Mouse (Mus musculus) erythroblast, adult 5-6 weeks (primary cell): ENCODE data around the gene Hoxa5. TPM values are rescaled to one million over a fixed set of nuclear protein-coding genes. Genes with fewer than 3 reads are reported as not detected.

Source experiments
- ATAC-seq: replicated peaks from 2 replicates; pipeline ENCODE4 v1.8.0; 2016; ENCODE audit warnings: moderate number of reproducible peaks, mild to moderate bottlenecking, moderate TSS enrichment, inconsistent platforms; ENCODE audit not compliant: poor library complexity, low FRiP score, severe bottlenecking
- total RNA-seq, 2 experiments: library from RNA; stranded (forward) in 1 of 2; stranded (reverse) in 1 of 2; fragments of 150-400 nt in 1 of 2; fragments of 200-764, 138-1000 nt in 1 of 2; gene quantifications; 2 replicates each; pipeline versions ENCODE4 v1.2.3 to v1.2.4; 2015 to 2017; ENCODE audit warnings: low replicate concordance in 2 of 2

Hoxa5 gene
- total RNA-seq (2015; ENCODE audit: low replicate concordance) (not detected in 2 replicates), total RNA-seq (2017; ENCODE audit: low replicate concordance) (0.17 and 0.56 TPM in 2 replicates)

- ATAC-seq = no peak
Observed at GRCm38 (mm10) chr6:52204050-52204752, at the start of gene Hoxa5. TSS of gene Hoxa5 (minus strand) at chr6:52204587.

GRCm38 (mm10) chr6:52253511-52254500 is 49.4 kb upstream of the Hoxa5 start:
- no peak for ATAC-seq

GRCm38 (mm10) chr6:52252775-52253376 is 48.5 kb upstream of the Hoxa5 start:
- ATAC-seq = no peak

DNA sequence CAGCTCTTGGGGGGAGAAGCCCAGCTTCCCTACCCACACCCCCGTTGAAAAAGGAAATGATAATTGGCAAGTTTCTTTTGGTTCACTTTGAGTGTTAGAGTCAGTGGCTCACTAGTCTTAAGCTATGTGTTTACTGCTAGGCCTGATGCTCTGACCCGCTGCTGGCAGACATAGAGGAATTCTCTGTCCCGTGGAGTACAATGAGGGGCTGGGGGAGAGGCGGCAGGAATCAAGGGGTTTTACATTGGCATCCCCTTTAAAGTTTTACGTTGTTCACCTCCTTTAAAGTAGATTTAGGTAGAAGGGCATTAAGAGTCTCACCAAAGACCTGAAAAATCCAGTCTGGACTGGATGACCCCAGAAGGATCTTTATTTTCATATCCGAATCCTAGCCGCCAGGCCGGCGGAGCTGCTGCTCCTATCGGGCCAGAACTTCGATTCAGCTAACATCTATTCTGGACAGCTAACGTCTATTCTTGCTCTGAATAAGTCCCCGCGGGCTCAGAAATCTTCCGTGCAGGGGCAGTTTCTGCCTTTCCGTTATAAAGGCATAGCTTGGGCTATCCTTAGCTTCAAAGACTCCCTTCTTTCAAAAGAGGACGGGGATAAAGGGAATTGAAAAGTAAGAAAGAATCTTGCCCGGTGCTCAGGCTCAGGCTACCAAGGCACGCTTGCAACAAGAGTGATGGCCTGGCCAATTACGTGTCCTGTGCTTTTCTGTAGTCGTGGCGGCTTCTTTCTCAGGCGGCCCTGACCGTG is 47.8 kb upstream of the Hoxa5 start:
- no peak for ATAC-seq

- ATAC-seq = no peak
Observed at GRCm38 (mm10) chr6:52251177-52251879, 46.9 kb upstream of the Hoxa5 start.

GRCm38 (mm10) chr6:52249826-52250225 is 45.4 kb upstream of the Hoxa5 start:
- ATAC-seq = no peak

DNA sequence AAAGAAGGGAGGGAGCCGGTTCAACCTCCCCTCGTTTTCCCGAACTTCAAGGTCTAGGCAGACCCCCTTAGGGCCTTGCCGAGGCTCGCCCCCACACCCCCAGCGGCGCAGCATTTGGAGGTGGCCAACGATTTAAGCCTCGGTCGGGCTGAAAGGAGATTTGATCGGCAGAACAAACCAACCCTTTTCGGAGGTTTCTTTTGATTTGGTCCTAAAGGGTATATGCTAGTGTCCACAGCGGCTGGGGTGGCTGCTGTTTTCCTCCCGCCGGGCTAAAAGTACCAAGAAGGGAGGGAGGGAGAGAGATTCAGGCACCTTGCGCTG is 45.0 kb upstream of the Hoxa5 start:
- ATAC-seq = no peak

- no peak for ATAC-seq
Observed at GRCm38 (mm10) chr6:52248638-52249414, 44.4 kb upstream of the Hoxa5 start.

- no peak for ATAC-seq
Observed at GRCm38 (mm10) chr6:52247766-52248637, 43.6 kb upstream of the Hoxa5 start.

- no peak for ATAC-seq
Observed at GRCm38 (mm10) chr6:52246916-52247315, 42.5 kb upstream of the Hoxa5 start.

GRCm38 (mm10) chr6:52246403-52246803 is 42.0 kb upstream of the Hoxa5 start:
- ATAC-seq = no peak

- no peak for ATAC-seq
Observed at GRCm38 (mm10) chr6:52245757-52246142, 41.4 kb upstream of the Hoxa5 start, which contains the start of gene Hoxa11. TSS of gene Hoxa11 (minus strand) at chr6:52245810.

GRCm38 (mm10) chr6:52245040-52245756 is 40.8 kb upstream of the Hoxa5 start:
- ATAC-seq = no peak

DNA sequence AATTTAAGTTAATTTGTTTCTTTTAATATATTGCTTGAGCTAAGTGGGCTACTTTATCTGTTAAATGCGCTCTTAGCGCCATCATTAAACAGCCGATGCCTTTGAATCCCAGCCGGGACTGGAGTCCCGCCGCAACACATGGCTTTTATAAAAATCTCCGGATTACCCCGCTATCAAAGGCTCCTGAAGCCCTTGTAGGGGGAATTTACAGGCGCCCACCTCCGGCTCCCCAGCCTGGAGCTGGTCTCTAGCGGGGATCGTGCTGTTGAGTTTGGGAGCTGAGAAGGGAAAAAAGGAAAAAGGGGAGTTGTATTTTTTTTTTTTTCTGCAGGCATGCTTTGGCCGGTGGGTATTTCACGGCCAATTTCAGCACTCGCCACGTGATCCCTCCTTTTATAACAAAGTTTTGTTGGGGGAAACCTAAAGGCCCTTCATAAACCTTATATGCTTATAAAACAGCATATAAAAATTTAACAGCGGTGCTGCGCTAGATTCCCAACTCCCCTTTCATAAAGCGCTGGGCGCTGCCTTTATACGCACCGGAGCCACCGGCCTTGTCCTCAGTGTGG is 40.2 kb upstream of the Hoxa5 start:
- ATAC-seq = no peak

GRCm38 (mm10) chr6:52243681-52244121 is 39.3 kb upstream of the Hoxa5 start:
- ATAC-seq = no peak

DNA sequence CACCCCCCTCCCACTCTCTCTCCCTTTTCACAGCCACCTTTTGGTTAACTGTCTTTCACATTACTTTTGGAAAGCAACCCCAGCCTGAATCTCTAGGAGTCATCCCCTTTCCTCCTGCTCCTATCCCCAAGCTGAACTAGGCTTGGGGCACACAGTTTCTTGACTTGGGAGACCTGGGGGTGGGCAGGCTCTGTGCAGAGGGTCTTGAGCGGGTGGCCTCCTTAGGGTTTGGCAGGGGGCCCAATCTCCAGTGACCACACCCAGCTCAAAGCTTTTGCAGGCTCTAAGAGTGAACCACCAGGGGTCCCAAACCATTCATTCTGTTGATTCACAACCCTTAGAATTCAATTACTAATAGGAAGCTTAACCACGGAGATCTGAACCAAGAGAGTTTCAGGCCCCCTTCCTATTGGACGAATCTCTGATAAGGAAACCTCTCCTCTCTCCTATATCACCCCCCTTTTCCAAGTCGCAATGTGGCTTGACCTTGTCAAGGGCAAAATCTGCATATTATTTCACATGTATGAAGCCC is 38.5 kb upstream of the Hoxa5 start:
- ATAC-seq = no peak
